Mouse (Mus musculus): ENCODE results near the gene Nmrk2.

DNA sequence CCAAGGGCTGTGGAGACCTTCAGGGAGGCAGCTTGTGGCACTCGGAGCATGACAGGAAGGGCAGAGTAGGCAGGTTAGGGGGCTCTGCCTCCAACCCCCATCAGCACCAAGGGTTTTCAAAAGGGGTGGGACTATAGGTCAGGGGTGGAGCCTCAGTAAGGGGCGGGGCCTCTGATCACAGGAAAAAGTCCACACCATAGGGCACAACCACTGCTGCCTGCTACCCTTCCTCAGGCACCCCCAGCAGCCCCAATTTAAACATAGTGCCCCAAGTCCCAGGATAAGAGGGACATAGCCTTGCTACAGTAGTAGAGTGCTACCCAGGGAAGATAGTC lies 39.6 kb downstream of the Nmrk2 start:
- TF ChIP-seq CTCF (IDR thresholded peaks at IDR 0.05; ENCODE audit: low read depth) = no peak
- no peak for TF ChIP-seq EP300 (IDR thresholded peaks at IDR 0.05; ENCODE audit: low read depth)
